Mouse (Mus musculus): ENCODE measurements at regions not wholly inside any gene's neighbourhood (a gene's known extent, or its start where the extent isn't known, plus 50 kb on each side); places are given as distances from the start of the nearest gene placed in this dataset.
"Not testable (repeated sequence)": the region's sequence is repeated elsewhere in the genome, so short reads cannot be mapped to it uniquely, and the experiment has no call there.

DNA sequence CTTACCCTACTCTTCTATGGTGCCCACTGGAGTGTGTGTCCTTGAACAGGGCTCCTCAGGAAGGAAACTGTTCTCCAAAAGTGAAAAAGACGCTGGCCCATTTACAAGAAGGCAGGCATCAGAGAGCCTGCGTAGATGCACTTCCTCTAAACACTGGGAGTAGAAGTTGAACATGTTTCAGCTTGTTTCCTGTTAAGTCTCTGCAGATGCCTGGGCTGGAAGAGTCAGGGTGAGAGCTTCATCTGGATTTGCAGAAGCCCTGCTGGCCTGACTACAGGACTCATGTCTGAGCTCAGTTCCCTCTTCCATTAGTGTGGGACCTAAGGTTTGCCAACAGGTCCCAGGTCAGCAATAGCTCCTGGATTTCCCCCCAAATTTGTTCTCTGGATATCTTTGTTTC, 54.7 kb upstream of the Nlrp1b start:
- Histone ChIP-seq H3K27ac (replicated peaks; ENCODE audit: low read depth, low read length) (no peak overlapping the region), H3K4me2 (ENCODE audit: low read depth, low read length) (no peak overlapping the region), H3K9ac (ENCODE audit: low read depth, low read length) (no peak overlapping the region), H3K9me3 (ENCODE audit: control insufficient read depth, low read length) (no peaks in the 10 kb centered on the region), H3K36me3 (ENCODE audit: control insufficient read depth, insufficient read depth, low read length) (no peaks in the 10 kb centered on the region), H3K27me3 (replicated peaks; ENCODE audit: control insufficient read depth, insufficient read depth, low read length) (no peaks in the 10 kb centered on the region), H3K4me1 (ENCODE audit: control insufficient read depth, insufficient read depth, low read length) (no peaks in the 10 kb centered on the region), H3K4me3 (ENCODE audit: low read depth, low read length) (no peak overlapping the region)
- ATAC-seq (ENCODE audit: low read depth), result no peak
- DNase-seq (ENCODE audit: low spot score), result peak; percentile 25
- WGBS, result 44% methylated on average over 2 of the region's 2 CpGs

DNA sequence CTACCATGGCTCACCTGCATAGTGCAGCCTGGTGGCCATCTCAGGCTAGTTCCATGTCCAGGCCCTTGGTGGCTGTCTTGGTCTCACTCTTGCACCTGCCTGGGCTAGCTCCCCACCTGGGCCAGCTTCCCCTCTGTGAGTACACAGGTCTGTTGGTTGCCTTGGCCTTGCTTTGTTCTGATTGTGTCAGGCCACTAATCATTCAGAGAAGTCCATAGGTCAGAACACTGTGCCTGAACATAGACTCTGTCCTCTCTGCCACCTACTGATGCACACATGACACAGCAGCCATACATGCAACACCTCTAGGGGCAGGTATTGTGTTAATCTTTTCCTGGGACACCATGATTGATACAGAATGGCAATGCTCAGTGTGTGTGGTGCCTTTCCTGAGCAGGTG, 57.7 kb upstream of the Nlrp1b start:
- H3K27ac ChIP-seq (replicated peaks; ENCODE audit: low read depth, low read length); H3K27me3 ChIP-seq (replicated peaks; ENCODE audit: control insufficient read depth, insufficient read depth, low read length); H3K4me1 ChIP-seq (ENCODE audit: control insufficient read depth, insufficient read depth, low read length); H3K9me3 ChIP-seq (ENCODE audit: control insufficient read depth, low read length); ATAC-seq (ENCODE audit: low read depth); H3K9ac ChIP-seq (ENCODE audit: low read depth, low read length); H3K4me2 ChIP-seq (ENCODE audit: low read depth, low read length); H3K36me3 ChIP-seq (ENCODE audit: control insufficient read depth, insufficient read depth, low read length); H3K4me3 ChIP-seq (ENCODE audit: low read depth, low read length); DNase-seq (ENCODE audit: low spot score): not testable (repeated sequence)

DNA sequence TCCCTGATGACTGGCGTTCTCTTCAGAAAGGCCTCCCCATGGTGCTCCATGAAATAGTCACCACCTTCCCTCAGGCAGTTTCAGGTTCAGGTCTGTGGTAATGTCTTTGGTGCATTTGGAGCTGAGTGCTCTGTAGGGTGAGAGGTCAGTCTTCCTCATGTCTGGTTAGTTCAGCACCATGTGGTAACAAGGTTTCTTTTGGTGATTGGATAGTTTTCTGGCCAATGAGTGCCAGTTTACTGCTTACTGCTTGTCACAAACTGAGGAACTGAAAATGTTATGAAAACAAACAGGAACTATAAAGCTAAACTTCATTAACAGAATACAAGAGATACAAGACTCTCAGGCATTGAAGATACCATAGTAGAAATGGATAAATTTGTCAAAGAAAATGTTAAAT, 59.0 kb upstream of the Nlrp1b start:
- Histone ChIP-seq H3K9me3 (ENCODE audit: control insufficient read depth, low read length) (no peaks in the 10 kb centered on the region), H3K27me3 (replicated peaks; ENCODE audit: control insufficient read depth, insufficient read depth, low read length) (no peaks in the 10 kb centered on the region), H3K36me3 (ENCODE audit: control insufficient read depth, insufficient read depth, low read length) (no peaks in the 10 kb centered on the region), H3K4me2 (ENCODE audit: low read depth, low read length) (no peak overlapping the region), H3K9ac (ENCODE audit: low read depth, low read length) (no peak overlapping the region), H3K4me3 (ENCODE audit: low read depth, low read length) (no peak overlapping the region), H3K27ac (replicated peaks; ENCODE audit: low read depth, low read length) (no peak overlapping the region), H3K4me1 (ENCODE audit: control insufficient read depth, insufficient read depth, low read length) (no peaks in the 10 kb centered on the region)
- ATAC-seq (ENCODE audit: low read depth), result no peak
- DNase-seq (ENCODE audit: low spot score), result no peak
- 75% methylated on average over 1 of the region's 1 CpGs for WGBS

DNA sequence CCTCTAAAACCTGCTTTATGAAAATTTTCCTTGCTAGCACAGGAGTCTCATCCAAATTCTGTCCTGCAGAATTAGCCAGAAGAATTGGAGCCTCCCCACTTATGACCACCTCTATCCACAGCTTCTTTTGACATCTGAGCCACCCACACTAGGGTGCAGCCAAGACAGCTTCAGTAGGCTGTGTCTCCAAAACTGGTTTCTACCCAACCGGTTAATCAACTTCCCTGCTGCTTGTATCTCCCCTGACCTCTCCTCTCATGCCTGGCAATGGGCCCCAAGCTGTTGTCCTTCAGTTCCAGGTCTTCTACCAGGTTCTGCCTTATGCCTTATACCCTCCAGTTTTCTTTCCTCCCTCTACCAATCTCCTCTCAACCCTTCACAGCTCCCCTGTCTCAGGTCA, 68.9 kb upstream of the Nlrp1b start:
- H3K4me1 ChIP-seq (ENCODE audit: control insufficient read depth, insufficient read depth, low read length), result no peaks in the 10 kb centered on the region
- H3K4me3 ChIP-seq (ENCODE audit: low read depth, low read length), result no peak overlapping the region
- ATAC-seq (ENCODE audit: low read depth) (no peak), DNase-seq (ENCODE audit: low spot score) (peak; percentile 12)
- H3K27ac ChIP-seq (replicated peaks; ENCODE audit: low read depth, low read length), result no peak overlapping the region
- 0 out of 2 replicates have a peak, but pooled peaks cover 4% of the 10 kb centered on the region for H3K9me3 ChIP-seq (ENCODE audit: control insufficient read depth, low read length)
- no peaks in the 10 kb centered on the region for H3K27me3 ChIP-seq (replicated peaks; ENCODE audit: control insufficient read depth, insufficient read depth, low read length)
- H3K36me3 ChIP-seq (ENCODE audit: control insufficient read depth, insufficient read depth, low read length), result no peaks in the 10 kb centered on the region
- WGBS, result 70% methylated on average over 1 of the region's 1 CpGs
- H3K9ac ChIP-seq (ENCODE audit: low read depth, low read length), result no peak overlapping the region
- H3K4me2 ChIP-seq (ENCODE audit: low read depth, low read length), result no peak overlapping the region

DNA sequence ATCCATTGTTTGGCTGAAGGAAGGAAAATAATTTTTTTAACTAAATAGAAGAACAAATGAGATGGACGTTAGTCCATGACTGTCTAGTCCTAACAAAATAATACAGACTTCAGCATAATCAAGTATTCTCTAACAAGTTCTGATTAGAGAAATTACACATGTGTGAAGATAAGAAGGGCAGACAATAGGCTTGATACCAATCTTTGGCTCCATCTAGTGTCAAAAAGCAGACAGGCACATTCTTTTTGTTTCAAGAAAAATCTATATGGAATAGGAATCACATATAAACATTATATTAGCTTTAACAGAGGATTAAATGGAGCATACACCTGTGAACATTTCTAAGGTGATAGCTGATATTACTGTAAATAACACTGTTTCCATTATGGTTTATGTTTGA, 92.9 kb upstream of the Nlrp1b start:
- WGBS, result 44% methylated on average over 1 of the region's 1 CpGs
- no peak overlapping the region for H3K4me2 ChIP-seq (ENCODE audit: low read depth, low read length)

DNA sequence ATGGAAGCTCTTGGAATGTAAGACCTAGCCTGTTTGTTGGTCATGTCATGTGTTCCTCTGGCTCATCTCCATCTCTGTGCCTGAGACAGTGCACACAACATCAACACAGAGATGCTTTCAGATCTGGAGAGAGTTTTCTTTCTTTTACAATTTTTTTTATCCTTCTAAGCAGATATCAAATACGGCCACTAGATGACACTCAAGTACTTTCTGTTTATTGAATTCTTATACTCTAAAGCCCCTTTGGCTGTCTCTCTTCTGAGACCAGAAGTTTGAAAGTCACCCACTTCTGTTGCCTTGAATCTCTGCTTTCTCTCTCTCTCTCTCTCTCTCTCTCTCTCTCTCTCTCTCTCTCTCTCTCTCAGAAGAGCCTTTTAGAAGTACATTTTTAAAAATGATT, 106.9 kb upstream of the Nlrp1b start:
- peak; percentile 57 for DNase-seq (ENCODE audit: low spot score)
- Histone ChIP-seq H3K9ac (ENCODE audit: low read depth, low read length) (no peak overlapping the region), H3K4me1 (ENCODE audit: control insufficient read depth, insufficient read depth, low read length) (no peaks in the 10 kb centered on the region), H3K9me3 (ENCODE audit: control insufficient read depth, low read length) (no peaks in the 10 kb centered on the region), H3K36me3 (ENCODE audit: control insufficient read depth, insufficient read depth, low read length) (no peaks in the 10 kb centered on the region), H3K4me2 (ENCODE audit: low read depth, low read length) (no peak overlapping the region), H3K4me3 (ENCODE audit: low read depth, low read length) (no peak overlapping the region), H3K27ac (replicated peaks; ENCODE audit: low read depth, low read length) (no peak overlapping the region), H3K27me3 (replicated peaks; ENCODE audit: control insufficient read depth, insufficient read depth, low read length) (no peaks in the 10 kb centered on the region)
- WGBS, result 2% methylated on average over 1 of the region's 1 CpGs
- ATAC-seq (ENCODE audit: low read depth), result no peak

More for the DNA sequence above, 92.9 kb upstream of the Nlrp1b start:
- peak; percentile 8 for DNase-seq (ENCODE audit: low spot score)
- Histone ChIP-seq H3K27ac (replicated peaks; ENCODE audit: low read depth, low read length) (no peak overlapping the region), H3K9me3 (ENCODE audit: control insufficient read depth, low read length) (no peaks in the 10 kb centered on the region), H3K4me1 (ENCODE audit: control insufficient read depth, insufficient read depth, low read length) (no peaks in the 10 kb centered on the region), H3K4me3 (ENCODE audit: low read depth, low read length) (no peak overlapping the region), H3K27me3 (replicated peaks; ENCODE audit: control insufficient read depth, insufficient read depth, low read length) (no peaks in the 10 kb centered on the region), H3K36me3 (ENCODE audit: control insufficient read depth, insufficient read depth, low read length) (no peaks in the 10 kb centered on the region), H3K9ac (ENCODE audit: low read depth, low read length) (no peak overlapping the region)
- ATAC-seq (ENCODE audit: low read depth), result no peak

DNA sequence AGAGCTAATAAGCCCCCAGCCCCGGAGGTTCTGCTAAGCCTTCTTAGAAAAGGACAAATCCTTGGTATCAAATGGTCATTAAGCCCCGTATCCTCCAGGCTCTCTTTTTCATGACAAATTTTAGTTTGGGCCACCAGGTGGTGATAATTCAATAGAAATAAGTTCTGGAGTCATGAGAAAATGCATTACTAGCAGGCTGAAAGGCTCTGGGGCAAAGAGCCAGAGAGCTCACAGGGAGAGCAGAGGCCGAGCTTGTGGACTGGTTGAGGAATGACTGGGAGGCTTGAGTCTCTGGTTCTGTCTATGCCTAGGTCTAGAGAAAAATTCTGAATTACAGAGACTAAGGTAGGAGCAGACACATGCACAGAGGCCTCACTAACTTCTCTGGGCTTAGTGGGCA, 115.5 kb upstream of the Nlrp1b start:
- Histone ChIP-seq H3K27me3 (replicated peaks; ENCODE audit: control insufficient read depth, insufficient read depth, low read length) (no peaks in the 10 kb centered on the region), H3K4me3 (ENCODE audit: low read depth, low read length) (no peak overlapping the region), H3K36me3 (ENCODE audit: control insufficient read depth, insufficient read depth, low read length) (no peaks in the 10 kb centered on the region), H3K4me1 (ENCODE audit: control insufficient read depth, insufficient read depth, low read length) (no peaks in the 10 kb centered on the region), H3K9me3 (ENCODE audit: control insufficient read depth, low read length) (no peaks in the 10 kb centered on the region), H3K27ac (replicated peaks; ENCODE audit: low read depth, low read length) (no peak overlapping the region), H3K9ac (ENCODE audit: low read depth, low read length) (no peak overlapping the region), H3K4me2 (ENCODE audit: low read depth, low read length) (no peak overlapping the region)
- ATAC-seq (ENCODE audit: low read depth), result no peak
- peak; percentile 51 for DNase-seq (ENCODE audit: low spot score)
- 50% methylated on average over 3 of the region's 3 CpGs for whole genome bisulfite sequencing

DNA sequence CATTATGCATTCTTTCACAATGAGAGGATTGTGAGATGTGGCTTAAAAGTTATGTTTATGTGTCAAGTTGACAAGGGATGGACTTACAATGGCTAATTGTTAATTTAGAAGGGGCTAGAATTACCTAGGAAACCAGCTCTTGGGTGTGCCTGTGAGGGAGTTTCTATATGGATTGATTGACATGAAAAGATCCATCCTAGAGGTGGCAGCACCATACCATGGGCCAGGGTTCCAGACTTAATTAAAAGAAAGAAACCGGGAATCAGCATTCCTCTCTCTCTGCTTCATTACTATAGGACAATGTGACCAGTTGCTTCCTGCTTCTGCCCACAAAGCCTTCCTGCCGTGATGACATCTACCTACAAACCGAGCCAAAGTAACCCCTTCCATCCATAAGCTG, 126.6 kb upstream of the Nlrp1b start:
- no peaks in the 10 kb centered on the region for H3K27me3 ChIP-seq (replicated peaks; ENCODE audit: control insufficient read depth, insufficient read depth, low read length)
- no peak overlapping the region for H3K9ac ChIP-seq (ENCODE audit: low read depth, low read length)
- H3K9me3 ChIP-seq (ENCODE audit: control insufficient read depth, low read length), result no peaks in the 10 kb centered on the region
- H3K4me2 ChIP-seq (ENCODE audit: low read depth, low read length), result no peak overlapping the region
- 58% methylated on average over 3 of the region's 3 CpGs for WGBS
- DNase-seq (ENCODE audit: low spot score) (no peak), ATAC-seq (ENCODE audit: low read depth) (no peak)
- H3K27ac ChIP-seq (replicated peaks; ENCODE audit: low read depth, low read length), result no peak overlapping the region
- no peak overlapping the region for H3K4me3 ChIP-seq (ENCODE audit: low read depth, low read length)
- H3K4me1 ChIP-seq (ENCODE audit: control insufficient read depth, insufficient read depth, low read length), result no peaks in the 10 kb centered on the region
- H3K36me3 ChIP-seq (ENCODE audit: control insufficient read depth, insufficient read depth, low read length), result no peaks in the 10 kb centered on the region

DNA sequence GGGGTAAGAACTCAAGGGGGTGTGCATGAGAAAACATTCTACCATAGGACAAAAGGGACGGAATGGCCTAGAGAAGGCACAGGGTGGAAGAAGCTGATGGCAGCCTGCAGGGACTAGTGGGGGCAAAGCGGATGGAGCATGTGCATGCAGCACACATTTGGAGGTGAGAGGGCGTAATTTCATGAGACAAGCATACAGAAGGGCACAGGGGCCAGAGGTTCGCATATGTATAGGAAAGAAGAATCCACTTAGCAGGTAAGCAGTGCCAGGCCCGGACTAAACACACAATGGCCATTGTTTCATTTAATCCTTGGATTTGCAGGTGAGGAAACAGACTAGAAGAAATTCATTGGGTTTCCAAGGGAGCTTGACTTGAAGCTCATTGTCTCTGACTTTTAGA, 130.3 kb upstream of the Nlrp1b start:
- H3K27ac ChIP-seq (replicated peaks; ENCODE audit: low read depth, low read length), result no peak overlapping the region
- H3K4me1 ChIP-seq (ENCODE audit: control insufficient read depth, insufficient read depth, low read length), result no peaks in the 10 kb centered on the region
- no peaks in the 10 kb centered on the region for H3K9me3 ChIP-seq (ENCODE audit: control insufficient read depth, low read length)
- no peak overlapping the region for H3K4me2 ChIP-seq (ENCODE audit: low read depth, low read length)
- no peak overlapping the region for H3K9ac ChIP-seq (ENCODE audit: low read depth, low read length)
- no peaks in the 10 kb centered on the region for H3K27me3 ChIP-seq (replicated peaks; ENCODE audit: control insufficient read depth, insufficient read depth, low read length)
- WGBS, result 75% methylated on average over 5 of the region's 5 CpGs
- no peak overlapping the region for H3K4me3 ChIP-seq (ENCODE audit: low read depth, low read length)
- DNase-seq (ENCODE audit: low spot score), result no peak
- H3K36me3 ChIP-seq (ENCODE audit: control insufficient read depth, insufficient read depth, low read length), result no peaks in the 10 kb centered on the region
- no peak for ATAC-seq (ENCODE audit: low read depth)

All from embryonic facial prominence, embryonic 14.5 days (tissue).